Mouse (Mus musculus) ES-Bruce4 (cell line): ENCODE results near the gene Rundc3a.

Experiments
- CTCF ChIP-seq: IDR thresholded peaks from one replicate; pipeline ENCODE4 v1.8.1; 2011; ENCODE audit warnings: low read depth, low read length
- EP300 ChIP-seq: IDR thresholded peaks from 2 replicates; pipeline ENCODE4 v1.6.1; 2011; ENCODE audit warnings: low read depth, low read length; ENCODE audit not compliant: insufficient read depth
- POLR2A ChIP-seq: IDR thresholded peaks from one replicate; pipeline ENCODE4 v1.8.1; 2011; ENCODE audit warnings: low read length; ENCODE audit not compliant: insufficient read depth

GRCm38 (mm10) chr11:102436471-102436790 is 43.2 kb downstream of the Rundc3a start:
- no peak for TF ChIP-seq POLR2A
- TF ChIP-seq EP300: no peak
- TF ChIP-seq CTCF: no peak
